Mouse (Mus musculus): ENCODE measurements at regions not wholly inside any gene's neighbourhood (a gene's known extent, or its start where the extent isn't known, plus 50 kb on each side); places are given as distances from the start of the nearest gene placed in this dataset.

GRCm38 (mm10) chr15:31999553-31999952, 177.5 kb upstream of the Tas2r119 start:
- no peak for TF ChIP-seq CTCF (conservative IDR thresholded peaks at IDR 0.05; ENCODE audit: insufficient read depth, insufficient read length, low read depth, low read length)
- TF ChIP-seq POLR2A (IDR thresholded peaks at IDR 0.05; ENCODE audit: low read depth, low read length): no peak
